Mouse (Mus musculus) olfactory bulb, adult 2 months (tissue): Measurements from ENCODE around the gene Gjd3.

Source experiments
- CTCF ChIP-seq: fragments of 200-500 bp; IDR thresholded peaks from 2 replicates; pipeline ENCODE4 v1.5.1; 2012; ENCODE audit warnings: low read depth, mild to moderate bottlenecking, low read length, moderate library complexity; ENCODE audit not compliant: insufficient read depth
- POLR2A ChIP-seq: fragments of 200-500 bp; IDR thresholded peaks from 2 replicates; pipeline ENCODE4 v1.6.1; 2012; ENCODE audit warnings: mild to moderate bottlenecking, low read depth, low read length, moderate library complexity; ENCODE audit not compliant: insufficient read depth

DNA sequence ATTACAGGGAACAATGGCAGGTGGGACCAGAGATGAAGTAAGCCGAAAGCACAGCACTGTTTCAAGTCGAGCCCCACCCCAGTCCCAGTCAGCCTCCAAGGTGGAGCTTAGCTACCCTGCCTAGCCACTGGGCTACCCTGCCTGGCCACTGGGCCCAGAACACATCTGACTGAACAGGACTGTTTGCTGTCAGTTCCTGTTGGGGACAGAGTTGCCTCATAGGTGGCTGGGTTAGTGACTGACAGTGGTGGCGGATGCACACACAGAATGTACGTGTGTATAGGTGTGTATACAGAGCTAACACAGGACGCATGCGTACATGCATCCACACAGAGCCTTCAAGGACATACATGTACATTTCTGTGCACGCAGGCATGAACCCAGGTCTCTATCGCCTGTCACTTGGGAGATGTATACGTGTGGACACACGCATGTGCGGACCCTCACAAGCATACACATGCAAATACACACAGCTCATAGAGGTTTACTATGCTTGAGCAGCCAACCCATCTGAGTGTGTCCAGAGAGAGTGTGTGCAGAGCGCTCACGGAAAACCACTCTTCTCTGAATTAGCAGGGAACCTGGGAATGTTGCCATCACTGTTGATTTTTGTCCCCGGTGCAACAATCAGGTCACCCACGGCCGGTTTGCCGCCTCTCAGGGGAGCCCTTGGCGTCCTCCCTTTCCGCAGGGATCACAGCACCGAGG, 1.4 kb downstream of the Gjd3 start:
- TF ChIP-seq POLR2A (no peak), CTCF (no peak)
